Mouse (Mus musculus) embryo, embryonic 11 days (tissue): ENCODE results near the gene Cdc25a.

Experiments used
- DNase-seq: peaks from one replicate; pipeline ENCODE4 v3.0.0-alpha.2; 2015

Gene Cdc25a

GRCm38 (mm10) chr9:109874797-109875691, at the start of gene Cdc25a:
TSS of gene Cdc25a (plus strand) at chr9:109875579.
- DNase-seq: peak; percentile 100

- DNase-seq: no peak
Measured at GRCm38 (mm10) chr9:109825739-109826138, 49.6 kb upstream of the Cdc25a start.

GRCm38 (mm10) chr9:109826181-109826580, 49.2 kb upstream of the Cdc25a start:
- no peak for DNase-seq

- DNase-seq: peak; percentile 91
Measured at GRCm38 (mm10) chr9:109832391-109833087, 42.8 kb upstream of the Cdc25a start, which contains the start of gene Nme6. TSS of gene Nme6 (plus strand) at chr9:109832749.

- DNase-seq: no peak
Measured at GRCm38 (mm10) chr9:109833088-109833412, 42.3 kb upstream of the Cdc25a start.

- no peak for DNase-seq
Measured at GRCm38 (mm10) chr9:109849312-109849758, 26.0 kb upstream of the Cdc25a start, which contains the start of gene Camp. TSS of gene Camp (minus strand) at chr9:109849617.

GRCm38 (mm10) chr9:109850099-109850498, 25.3 kb upstream of the Cdc25a start:
- DNase-seq: no peak

- DNase-seq: no peak
Measured at GRCm38 (mm10) chr9:109854341-109854740, 21.0 kb upstream of the Cdc25a start.

- no peak for DNase-seq
Measured at GRCm38 (mm10) chr9:109855947-109856346, 19.4 kb upstream of the Cdc25a start.

GRCm38 (mm10) chr9:109862397-109863044, 12.9 kb upstream of the Cdc25a start:
- DNase-seq: peak; percentile 86

GRCm38 (mm10) chr9:109863085-109863484, 12.3 kb upstream of the Cdc25a start:
- DNase-seq: no peak

- no peak for DNase-seq
Measured at GRCm38 (mm10) chr9:109866218-109866617, 9.2 kb upstream of the Cdc25a start.

- DNase-seq: no peak
Measured at GRCm38 (mm10) chr9:109870983-109871572, 4.3 kb upstream of the Cdc25a start.

GRCm38 (mm10) chr9:109875695-109876601, 569 bp downstream of the Cdc25a start:
- peak; percentile 59 for DNase-seq

GRCm38 (mm10) chr9:109876756-109877155, 1.4 kb downstream of the Cdc25a start:
- no peak for DNase-seq

GRCm38 (mm10) chr9:109877666-109878065, 2.3 kb downstream of the Cdc25a start:
- DNase-seq: no peak

- DNase-seq: no peak
Measured at GRCm38 (mm10) chr9:109879305-109879704, 3.9 kb downstream of the Cdc25a start.

GRCm38 (mm10) chr9:109886259-109886658, 10.9 kb downstream of the Cdc25a start:
- no peak for DNase-seq

- no peak for DNase-seq
Measured at GRCm38 (mm10) chr9:109887321-109887720, 11.9 kb downstream of the Cdc25a start.

- no peak for DNase-seq
Measured at GRCm38 (mm10) chr9:109891501-109891900, 16.1 kb downstream of the Cdc25a start.

GRCm38 (mm10) chr9:109892651-109893250, 17.4 kb downstream of the Cdc25a start:
- DNase-seq: peak; percentile 81
